In the genomic region with DNA sequence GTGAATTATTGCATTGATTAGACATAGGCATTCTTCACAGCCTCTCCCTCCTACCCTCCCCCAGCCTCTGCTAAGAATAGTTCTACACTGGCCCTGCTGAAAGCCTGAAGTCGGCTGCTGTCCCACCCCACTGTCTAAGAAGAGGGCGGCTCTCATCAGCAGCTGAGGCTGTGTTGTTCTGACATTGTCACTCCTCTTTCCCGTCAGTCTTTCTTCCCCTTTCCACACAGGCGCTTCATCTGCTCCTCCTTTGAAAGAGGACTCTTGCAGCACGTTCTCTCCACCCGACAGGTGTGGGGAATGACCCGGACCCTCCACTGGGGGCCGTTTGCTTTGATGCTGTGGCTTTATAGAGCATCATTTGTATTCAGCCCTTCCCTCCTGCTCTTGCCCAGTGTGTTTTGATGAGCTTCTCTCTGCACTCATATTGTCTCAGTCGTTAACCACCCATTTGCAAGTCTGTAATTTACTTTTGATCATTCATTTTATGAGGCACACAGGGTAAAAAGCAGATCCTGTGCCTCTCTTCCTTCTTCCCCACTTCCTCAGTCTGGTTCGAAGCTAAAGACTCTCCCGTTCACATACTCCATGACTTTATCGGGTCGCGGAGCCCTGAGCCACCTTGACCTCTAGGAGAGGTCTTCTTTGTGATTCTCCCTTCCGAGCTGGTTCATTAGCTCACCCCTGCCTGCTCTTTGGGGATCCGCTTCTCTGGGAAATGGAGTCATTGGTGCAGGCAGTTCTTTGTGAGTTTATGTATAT, we compare ENCODE assay signal across 13 mouse cellular contexts.
A peak's percentile ranks its signal among the peaks of the same experiment; 100 is the strongest.
DNase-seq lines count a peak whose midpoint lies in the region; ATAC-seq lines count a peak whose summit lies in the region.
"Had no signal": no experiment of that assay in that cellular context is flagged by ENCODE, and none has a peak within 500 bp of the region (broad histone marks: within the 10 kb centered on the region; RNA-seq: fewer than 3 reads in every experiment).

No protein-coding gene starts in this region.

- H3K27me3 ChIP-seq in heart, embryonic 14.5 days (ENCODE audit: control insufficient read depth, insufficient read depth, low read length), result no peaks in the 10 kb centered on the region
- H3K27me3 ChIP-seq in hindbrain, embryonic 12.5 days, result no peaks in the 10 kb centered on the region
- H3K27me3 ChIP-seq in neural tube, embryonic 11.5 days (ENCODE audit: control insufficient read depth, insufficient read depth, low read length), result no peaks in the 10 kb centered on the region
- H3K27me3 ChIP-seq: intestine, embryonic 15.5 days had no signal

- no peaks in the 10 kb centered on the region for H3K9me3 ChIP-seq in heart, embryonic 14.5 days (ENCODE audit: control insufficient read depth, low read length)
- no peaks in the 10 kb centered on the region for H3K9me3 ChIP-seq in hindbrain, embryonic 12.5 days (replicated peaks)
- no peaks in the 10 kb centered on the region for H3K9me3 ChIP-seq in neural tube, embryonic 11.5 days (ENCODE audit: control insufficient read depth, low read length)
- H3K9me3 ChIP-seq: intestine, embryonic 15.5 days had no signal

- H3K36me3 ChIP-seq in heart, embryonic 14.5 days (ENCODE audit: control insufficient read depth, insufficient read depth, low read length), result no peaks in the 10 kb centered on the region
- H3K36me3 ChIP-seq in hindbrain, embryonic 12.5 days, result no peaks in the 10 kb centered on the region
- H3K36me3 ChIP-seq in neural tube, embryonic 11.5 days (ENCODE audit: control insufficient read depth, insufficient read depth, low read length), result no peaks in the 10 kb centered on the region
- H3K36me3 ChIP-seq: intestine, embryonic 15.5 days had no signal

- ATAC-seq in heart, embryonic 14.5 days (ENCODE audit: insufficient number of reproducible peaks, insufficient read depth, low FRiP score, low read depth), result 0 out of 2 replicates have a peak, but pooled peaks have one; percentile 35
- ATAC-seq in hindbrain, embryonic 12.5 days (ENCODE audit: low FRiP score), result peak; percentile 85
- peak; percentile 87 for ATAC-seq in neural tube, embryonic 11.5 days (ENCODE audit: insufficient read depth, low FRiP score, low TSS enrichment)
- ATAC-seq in frontal cortex, adult (ENCODE audit: low TSS enrichment), result no peak
- ATAC-seq: CD4-positive, CD25-positive, alpha-beta regulatory T cell, adult 4 months; intestine, embryonic 15.5 days had no signal

- intact Hi-C loops in heart, postnatal 25 days (cut with DNase I), result no loop called here

- H3K27ac ChIP-seq in heart, embryonic 14.5 days (replicated peaks in 1 of 2; ENCODE audit: control insufficient read depth in 1 of 2, insufficient read depth in 1 of 2, low read depth in 2 of 2, low read length in 2 of 2), result no peak overlapping the region
- peak overlapping the region; percentile 19 for H3K27ac ChIP-seq in hindbrain, embryonic 12.5 days
- H3K27ac ChIP-seq in neural tube, embryonic 11.5 days (ENCODE audit: low read depth, low read length), result 0 out of 2 replicates have a peak overlapping the region, but pooled peaks have one; percentile 49
- H3K27ac ChIP-seq: intestine, embryonic 15.5 days; left cerebral cortex, adult 2 months had no signal

- H3K4me3 ChIP-seq in heart, embryonic 14.5 days (ENCODE audit: control insufficient read depth in 1 of 2, insufficient read depth in 1 of 2, low read depth in 1 of 2, low read length in 2 of 2), result peak overlapping the region in 1 of 2 experiments; percentile 10; a peak in 1 of 4 replicates
- H3K4me3 ChIP-seq in hindbrain, embryonic 12.5 days, result no peak overlapping the region
- no peak overlapping the region for H3K4me3 ChIP-seq in neural tube, embryonic 11.5 days (ENCODE audit: low read depth, low read length)
- H3K4me3 ChIP-seq: intestine, embryonic 15.5 days; left cerebral cortex, adult 2 months had no signal

- no peak overlapping the region for H3K9ac ChIP-seq in heart, embryonic 14.5 days (ENCODE audit: low read length)
- H3K9ac ChIP-seq in hindbrain, embryonic 12.5 days, result no peak overlapping the region
- no peak overlapping the region for H3K9ac ChIP-seq in neural tube, embryonic 11.5 days (ENCODE audit: low read length)
- H3K9ac ChIP-seq: intestine, embryonic 15.5 days had no signal

- no peak for DNase-seq in heart, postnatal 25 days (ENCODE audit: low spot score)
- DNase-seq in embryo, embryonic 11 days, result peak; percentile 57
- peak; percentile 61 for DNase-seq in neural tube, embryonic 11.5 days (ENCODE audit: low spot score)
- no peak for DNase-seq in layer of hippocampus, postnatal 14 days (ENCODE audit: low spot score in 2 of 2)
- DNase-seq in urinary bladder, postnatal 4 days (ENCODE audit: low spot score in 2 of 2), result no peak
- DNase-seq: lung, adult 2 months; thymus, postnatal 14 days had no signal

- 34% methylated on average over 16 of the region's 16 CpGs for WGBS in heart, embryonic 14.5 days
- 13% methylated on average over 16 of the region's 16 CpGs for WGBS in hindbrain, embryonic 12.5 days
- WGBS in neural tube, embryonic 11.5 days, result 11% methylated on average over 16 of the region's 16 CpGs

- H3K4me2 ChIP-seq in heart, embryonic 14.5 days (ENCODE audit: low read length), result peak overlapping the region; percentile 51
- peak overlapping the region; percentile 31 for H3K4me2 ChIP-seq in hindbrain, embryonic 12.5 days (replicated peaks)
- H3K4me2 ChIP-seq in neural tube, embryonic 11.5 days (ENCODE audit: low read depth), result peak overlapping the region; percentile 32
- H3K4me2 ChIP-seq: intestine, embryonic 15.5 days had no signal

- peaks cover 0 to 9% of the 10 kb centered on the region in 2 experiments; a peak in 3 of 4 replicates for H3K4me1 ChIP-seq in heart, embryonic 14.5 days (ENCODE audit: control insufficient read depth in 2 of 2, insufficient read depth in 2 of 2, low read length in 2 of 2)
- H3K4me1 ChIP-seq in hindbrain, embryonic 12.5 days, result peaks cover 14% of the 10 kb centered on the region
- peaks cover 5% of the 10 kb centered on the region for H3K4me1 ChIP-seq in neural tube, embryonic 11.5 days (ENCODE audit: control insufficient read depth, insufficient read depth, low read length)

Comparison
In these comparisons a context has a peak if more than half of its experiments do, and no peak if none do; other contexts are left out.
1. H3K27ac ChIP-seq: peak in hindbrain, embryonic 12.5 days (single experiment) and neural tube, embryonic 11.5 days (single experiment); none in heart, embryonic 14.5 days (0 of 2).
2. DNase-seq: peak in embryo, embryonic 11 days (single experiment) and neural tube, embryonic 11.5 days (single experiment); none in heart, postnatal 25 days (single experiment), layer of hippocampus, postnatal 14 days (0 of 2) and urinary bladder, postnatal 4 days (0 of 2).
3. Peak in every context shown above with its lines, with median percentiles within 50 percentile points of each other: H3K4me2 ChIP-seq.